Mouse (Mus musculus) heart, adult 8-10 months (tissue): ENCODE data around the gene Sltm. TPM values are rescaled to one million over a fixed set of nuclear protein-coding genes. Genes with fewer than 3 reads are reported as not detected.
"Not testable (repeated sequence)": the region's sequence is repeated elsewhere in the genome, so short reads cannot be mapped to it uniquely, and the experiment has no call there.

Experiments used
- DNase-seq: peaks from one replicate; pipeline ENCODE4 v3.0.0; 2022; ENCODE audit warnings: low spot score
- total RNA-seq, 4 experiments: library from RNA; stranded (reverse); gene quantifications; 2 replicates each; pipeline ENCODE4 v1.2.4; 2022

The Sltm gene
- total RNA-seq, 4 experiments from 2014 or later: 16.0 to 23.0 (median 19.9) TPM

DNA sequence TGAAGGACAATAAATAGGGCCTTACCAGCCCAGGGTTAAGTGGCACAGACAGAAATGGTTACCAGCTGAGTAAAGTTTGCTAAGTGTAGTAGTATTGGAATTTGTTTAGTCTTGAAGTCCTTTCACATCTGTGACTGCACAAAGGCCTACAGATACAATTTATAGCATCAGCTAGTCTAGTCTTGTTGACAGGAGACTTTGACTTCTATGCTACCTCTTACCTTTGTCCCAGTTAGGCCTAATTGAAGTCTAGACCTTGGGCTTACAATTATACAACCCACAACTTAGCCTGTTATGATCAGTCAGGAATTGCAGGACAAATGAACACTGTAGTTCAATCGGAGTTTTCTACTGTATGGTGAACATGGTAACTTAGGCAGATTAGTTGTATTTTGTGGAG lies 9.0 kb downstream of the Sltm start:
- DNase-seq: no peak

DNA sequence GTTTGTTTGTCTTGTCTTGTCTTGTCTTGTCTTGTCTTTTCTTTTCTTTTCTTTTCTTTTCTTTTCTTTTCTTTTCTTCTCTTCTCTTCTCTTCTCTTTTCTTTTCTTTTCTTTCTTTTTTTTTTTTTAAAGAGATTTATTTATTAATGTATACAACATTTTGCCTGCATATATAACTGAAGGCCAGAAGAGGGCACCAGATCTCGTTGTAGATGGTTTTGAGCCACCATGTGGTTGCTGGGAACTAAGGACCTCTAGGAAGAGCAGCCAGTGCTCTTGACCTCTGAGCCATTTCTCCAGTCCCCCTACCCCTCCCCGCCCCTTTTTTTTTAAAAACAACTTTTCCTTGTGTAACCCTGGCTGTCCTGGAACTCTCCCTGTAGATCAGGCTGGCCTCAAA lies 9.7 kb downstream of the Sltm start:
- DNase-seq: not testable (repeated sequence)

DNA sequence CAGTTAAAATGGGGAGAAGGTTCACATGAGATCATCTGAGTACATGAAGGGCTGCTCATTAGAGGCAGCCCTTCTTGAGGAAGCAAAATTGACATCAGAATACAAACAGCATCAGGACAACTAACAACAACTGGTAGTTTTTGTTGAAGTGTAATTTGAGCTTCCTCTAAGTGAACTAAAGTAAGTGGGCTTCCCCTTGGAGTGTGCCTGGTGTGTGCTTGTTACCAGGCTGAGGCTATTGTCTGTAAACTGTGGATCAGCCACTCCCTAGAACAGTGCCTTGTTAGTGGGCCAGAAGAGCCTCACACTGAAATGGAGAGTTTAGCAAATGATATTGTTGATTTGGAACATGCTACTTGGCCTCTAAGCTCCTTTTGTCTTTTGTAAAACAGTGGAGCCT lies 12.9 kb downstream of the Sltm start:
- DNase-seq: no peak

DNA sequence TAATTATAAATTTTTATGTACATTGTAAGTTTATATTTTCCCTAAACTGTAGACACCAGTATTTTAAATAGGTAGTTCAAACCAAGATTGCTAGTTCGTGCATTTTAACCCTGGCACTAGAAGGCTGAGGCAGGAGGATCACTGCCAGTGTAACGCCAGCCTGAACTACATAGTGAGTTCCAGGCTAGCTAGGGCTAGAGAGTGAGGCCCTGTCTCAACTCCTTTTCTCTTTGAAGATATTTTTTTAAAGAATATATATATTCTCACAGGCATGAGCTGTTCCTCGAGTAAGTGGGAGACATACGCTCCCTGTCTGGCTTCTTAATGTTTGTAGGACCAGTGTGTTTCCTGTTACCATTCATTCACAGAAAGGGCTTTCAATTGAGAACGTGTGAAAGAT lies 14.2 kb downstream of the Sltm start:
- no peak for DNase-seq

DNA sequence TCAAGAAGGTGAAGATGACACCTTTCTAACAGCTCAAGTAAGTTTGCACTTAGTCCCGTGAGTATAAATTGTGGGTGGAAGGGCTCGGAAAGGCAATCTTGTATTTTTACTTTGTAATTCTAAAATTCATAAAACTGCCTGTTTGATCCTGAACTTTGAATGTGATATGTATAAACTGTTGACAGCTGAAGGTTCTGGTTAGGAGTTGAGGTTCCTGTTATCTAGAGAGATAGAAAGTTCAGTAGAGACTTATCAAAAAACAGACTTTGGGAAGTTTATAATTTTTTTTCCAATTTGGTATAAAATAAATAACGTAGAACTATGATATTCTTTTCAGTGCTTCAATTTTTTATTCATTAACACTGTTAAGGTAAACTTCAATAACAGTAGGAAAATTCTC lies 20.3 kb downstream of the Sltm start:
- DNase-seq: no peak

DNA sequence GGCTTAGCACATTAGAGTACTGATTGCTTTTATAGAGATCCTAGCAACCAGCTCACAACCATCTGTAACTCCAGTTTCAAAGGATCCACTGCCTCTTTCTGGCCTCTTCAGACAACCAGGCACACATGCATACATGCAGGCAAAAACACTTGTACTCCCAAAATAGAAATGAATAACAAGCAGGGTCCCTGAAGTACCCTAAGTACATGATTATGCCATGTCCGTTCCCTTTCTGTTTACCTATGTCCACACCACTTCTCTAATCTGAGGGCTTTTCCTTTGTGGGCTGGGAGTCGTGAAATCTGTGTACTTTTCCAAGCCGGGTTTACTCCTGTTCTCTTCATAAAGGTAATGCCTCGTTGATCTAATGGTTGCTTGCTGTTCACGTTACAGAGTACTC lies 25.1 kb downstream of the Sltm start:
- DNase-seq: no peak

DNA sequence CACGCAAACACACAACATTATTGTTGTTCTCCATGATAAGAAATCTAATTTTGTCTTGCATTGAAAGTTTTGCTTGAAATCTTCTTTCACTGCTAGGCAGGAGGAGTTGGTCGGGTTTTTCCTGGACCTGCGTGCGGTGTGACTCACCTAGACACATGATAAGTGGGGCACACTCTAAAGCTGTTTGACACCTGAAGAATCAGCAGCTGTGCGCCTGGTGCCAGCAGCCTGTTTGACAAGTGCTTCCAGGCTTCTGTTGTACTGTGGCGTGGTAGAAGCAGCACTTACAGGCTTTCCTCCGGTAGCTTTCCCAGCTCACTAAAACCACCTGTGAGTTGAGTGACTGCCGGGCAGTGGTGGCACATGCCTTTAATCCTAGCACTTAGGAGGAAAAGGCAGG lies 27.8 kb downstream of the Sltm start:
- no peak for DNase-seq

DNA sequence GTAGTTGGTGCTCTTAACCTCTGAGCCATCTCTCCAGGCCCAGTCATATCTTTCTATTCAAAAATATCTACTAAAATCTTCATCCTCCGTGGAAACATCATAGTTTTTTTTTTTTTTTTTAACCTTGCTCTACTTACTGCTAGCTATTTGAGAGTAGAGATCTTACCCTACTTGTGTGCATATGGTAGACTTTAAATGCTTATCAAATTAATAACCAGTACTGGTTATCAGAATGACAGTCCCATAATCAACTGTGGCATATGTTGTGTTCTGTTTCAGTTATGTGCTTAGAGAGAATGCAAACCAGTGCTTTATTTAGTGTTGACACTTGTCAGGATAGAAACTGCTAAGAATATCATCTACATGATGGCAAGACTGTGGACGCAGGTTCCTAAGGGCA lies 35.6 kb downstream of the Sltm start:
- DNase-seq: no peak

DNA sequence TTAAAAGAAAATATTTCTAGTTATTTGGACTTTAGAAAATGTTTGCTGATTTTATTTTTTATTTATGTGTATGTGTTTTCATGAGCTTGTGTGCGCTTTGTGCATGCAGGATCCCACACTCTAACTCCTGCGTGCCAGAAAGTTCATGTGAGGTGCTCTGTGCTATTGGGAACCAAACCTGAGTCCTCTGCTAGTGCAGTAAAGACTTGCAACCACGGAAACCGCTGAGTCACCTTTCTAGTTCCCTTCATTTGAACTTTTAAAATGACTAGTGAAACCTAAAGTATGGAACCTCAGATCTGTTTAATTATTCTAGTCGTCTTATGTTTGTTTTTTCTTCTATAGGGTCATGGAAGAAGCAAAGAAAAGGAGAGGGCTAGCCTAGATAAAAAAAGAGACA lies 38.4 kb downstream of the Sltm start:
- no peak for DNase-seq

DNA sequence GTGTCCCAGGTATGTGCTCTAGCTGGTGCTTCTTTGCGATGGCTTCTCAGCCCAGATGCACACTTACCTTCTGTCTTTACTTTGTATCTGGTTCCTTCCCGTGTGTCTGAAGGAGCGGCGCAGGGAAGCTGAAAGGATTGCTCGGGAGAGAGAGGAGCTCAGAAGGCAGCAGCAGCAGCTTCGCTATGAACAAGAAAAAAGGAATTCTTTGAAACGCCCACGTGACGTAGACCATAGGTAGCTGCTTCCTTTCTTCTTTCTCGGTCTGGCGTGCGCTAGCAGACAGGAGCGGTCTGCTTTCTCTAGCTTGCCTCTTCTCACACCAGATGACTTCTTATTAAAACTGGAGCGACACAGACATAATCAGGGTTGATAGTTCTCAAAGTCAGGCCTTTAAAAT lies 42.1 kb downstream of the Sltm start:
- DNase-seq: no peak

DNA sequence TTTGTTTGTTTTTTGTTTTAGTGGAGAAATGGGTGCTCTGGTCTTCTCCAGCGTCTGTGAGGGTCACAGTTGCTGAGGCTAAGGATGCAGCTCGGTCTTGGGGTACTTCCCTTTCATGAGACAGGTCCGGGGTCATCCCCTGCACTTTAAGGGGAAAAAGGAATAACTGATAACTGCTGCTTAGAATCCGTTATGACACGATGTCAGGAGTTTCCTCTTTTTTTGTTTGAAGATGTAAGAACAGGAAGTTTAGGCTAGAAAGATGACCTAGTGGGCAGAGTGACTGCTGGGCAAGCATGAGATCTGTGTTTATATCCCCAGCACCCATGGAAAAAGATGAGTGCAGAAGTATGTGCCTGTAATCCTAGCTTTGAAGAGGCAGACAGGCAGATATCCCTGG lies 42.6 kb downstream of the Sltm start:
- no peak for DNase-seq

DNA sequence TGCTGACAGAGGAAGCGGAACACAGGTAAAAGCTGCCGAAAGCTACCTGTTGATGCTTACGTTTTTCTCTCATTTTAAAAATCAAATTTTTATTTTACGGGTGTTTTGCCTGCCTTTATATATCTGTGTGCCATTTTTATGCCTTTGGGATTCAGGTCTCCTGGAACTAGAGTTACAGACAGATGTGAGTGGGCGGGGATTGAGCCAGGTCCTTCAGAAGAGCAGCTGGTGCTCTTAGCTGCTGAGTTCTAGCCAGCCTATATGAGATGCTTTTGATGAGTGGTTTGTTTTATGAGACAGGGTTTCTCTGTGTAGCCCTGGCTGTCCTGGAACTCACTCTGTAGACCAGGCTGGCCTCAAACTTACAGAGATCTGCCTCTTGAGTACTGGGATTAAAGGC lies 44.6 kb downstream of the Sltm start:
- no peak for DNase-seq

DNA sequence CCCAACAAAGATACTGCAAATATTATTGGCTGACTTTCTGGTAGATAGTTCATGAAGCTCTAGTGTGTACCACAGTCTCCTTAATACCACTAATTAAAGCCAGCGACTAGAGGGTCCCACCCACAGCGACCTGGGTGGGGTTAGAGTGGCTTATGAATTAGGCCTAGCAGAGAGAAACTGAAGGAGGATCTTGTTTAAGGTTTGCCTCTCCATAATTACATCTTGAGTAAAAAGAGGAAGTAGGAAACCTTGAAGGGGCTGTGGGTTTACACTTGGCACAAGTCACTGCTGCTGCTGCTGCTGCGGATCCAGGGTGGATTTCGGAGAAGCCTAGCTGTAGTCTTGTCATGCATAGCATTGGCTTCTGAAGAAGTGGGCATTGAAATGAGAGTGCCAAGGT lies 48.2 kb downstream of the Sltm start:
- DNase-seq: no peak

DNA sequence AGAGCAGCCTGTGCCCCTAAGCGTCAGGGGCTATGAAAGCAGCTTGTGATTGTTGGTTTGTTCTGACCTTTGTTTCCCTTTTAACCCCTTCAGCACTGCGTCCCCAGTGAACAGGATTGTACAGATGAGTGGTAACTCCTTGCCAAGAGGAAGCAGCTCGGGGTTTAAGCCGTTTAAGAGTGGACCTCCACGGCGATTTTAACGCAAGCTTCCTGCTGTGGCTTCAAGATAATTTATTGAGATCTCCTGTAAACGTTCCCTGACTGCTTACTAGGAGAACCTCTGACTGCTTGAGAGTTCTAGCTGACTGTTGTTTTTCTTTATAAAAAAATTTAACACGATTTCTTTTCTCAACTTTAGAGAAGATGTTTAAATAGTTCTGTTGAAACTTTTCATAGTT lies 48.9 kb downstream of the Sltm start:
- DNase-seq: no peak

DNA sequence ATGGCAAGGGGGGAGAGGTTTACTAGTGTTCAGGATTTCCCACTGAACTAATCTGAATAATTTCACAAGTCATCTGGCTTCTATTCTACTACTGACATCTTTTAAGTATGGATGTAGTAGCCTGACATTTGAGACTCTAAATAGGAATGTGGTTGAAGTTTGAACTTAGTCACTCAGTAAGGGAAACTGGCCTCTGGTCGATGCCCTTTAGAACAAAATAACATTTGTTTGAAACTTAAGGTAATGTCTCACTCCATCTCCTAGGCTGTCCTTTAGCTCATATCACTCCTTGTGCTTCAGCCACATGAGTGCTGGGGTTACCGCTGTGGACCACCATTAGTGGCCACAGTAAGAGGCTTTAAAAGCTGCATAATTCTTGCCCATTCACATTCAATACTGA lies 55.7 kb downstream of the Sltm start:
- DNase-seq: no peak

DNA sequence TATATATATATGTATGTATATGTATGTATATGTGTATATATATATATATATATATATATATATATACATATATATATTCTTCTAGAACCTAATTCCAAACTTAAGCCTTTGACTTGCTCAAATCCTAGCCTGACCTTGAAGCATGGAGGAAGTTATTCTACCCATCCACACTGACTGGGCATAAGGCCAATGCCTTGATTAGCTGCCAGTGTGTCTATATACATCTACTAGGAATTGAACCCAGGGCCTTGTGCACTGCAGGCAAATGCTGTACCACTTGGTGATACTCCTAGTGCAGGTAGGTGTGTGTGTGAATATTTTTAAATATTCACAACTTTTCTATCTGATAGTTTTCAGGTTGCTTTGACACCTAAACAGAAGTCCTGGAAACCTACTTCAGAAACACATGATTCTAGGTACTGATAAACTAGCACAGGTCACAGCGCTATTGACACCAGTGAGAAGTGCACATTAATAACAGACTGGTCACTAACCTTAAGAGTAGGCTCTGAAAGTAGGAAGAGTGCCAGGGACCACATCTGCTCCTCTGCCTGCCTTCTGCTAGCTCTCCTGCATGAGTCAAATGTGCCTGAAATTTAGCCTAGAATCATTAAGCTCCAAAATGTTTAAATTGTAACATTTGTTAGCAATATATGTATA lies 59.8 kb downstream of the Sltm start:
- no peak for DNase-seq

DNA sequence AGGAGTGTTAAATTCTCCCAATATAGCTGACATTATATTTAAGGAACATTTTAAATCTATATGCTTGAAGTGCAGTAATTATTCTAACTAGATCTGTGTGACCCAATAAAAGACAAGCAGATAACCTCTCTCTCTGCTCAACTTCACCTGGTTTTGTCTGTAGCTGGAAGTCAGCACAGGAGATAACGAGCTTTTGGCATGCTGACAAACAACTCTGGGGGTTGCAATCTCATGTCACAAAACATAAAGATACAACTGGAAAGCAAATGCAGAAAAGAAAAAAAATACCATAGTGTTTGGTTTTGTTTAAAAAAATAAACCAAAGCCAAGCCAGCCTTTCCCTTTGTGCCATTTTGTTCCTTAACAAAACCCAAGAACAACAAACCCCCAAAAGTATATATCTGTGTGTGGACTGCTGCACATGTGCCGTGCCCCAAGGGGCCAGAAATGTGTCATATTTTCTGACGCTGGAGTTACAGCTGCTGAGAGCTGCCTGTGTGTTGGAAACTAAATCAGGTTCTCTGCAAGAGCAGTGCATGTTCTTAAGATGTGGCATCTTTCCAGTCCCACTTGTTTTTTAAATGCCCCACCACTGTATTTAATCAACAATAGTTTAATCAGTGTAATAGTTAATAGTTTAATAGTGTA lies 68.6 kb downstream of the Sltm start:
- DNase-seq: no peak

DNA sequence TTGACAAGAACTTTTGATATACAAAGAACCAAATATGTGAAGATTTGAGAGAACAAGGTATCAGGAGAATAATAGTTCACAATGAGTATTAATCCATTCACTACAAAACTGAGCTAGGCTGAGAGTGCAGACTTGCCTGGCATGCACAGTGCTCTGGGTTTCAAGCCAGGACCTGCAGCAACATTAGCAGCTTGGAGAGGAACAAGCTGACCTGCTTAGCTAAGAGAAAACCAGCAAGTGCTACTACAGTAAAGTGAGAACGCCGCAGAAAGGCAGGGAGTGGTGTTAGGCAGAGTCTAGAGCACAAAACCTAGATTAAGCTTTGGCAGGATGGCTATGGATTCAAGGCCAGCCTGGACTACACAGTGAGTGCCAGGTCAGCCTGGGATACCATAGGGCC lies 87.2 kb downstream of the Sltm start:
- DNase-seq: no peak

DNA sequence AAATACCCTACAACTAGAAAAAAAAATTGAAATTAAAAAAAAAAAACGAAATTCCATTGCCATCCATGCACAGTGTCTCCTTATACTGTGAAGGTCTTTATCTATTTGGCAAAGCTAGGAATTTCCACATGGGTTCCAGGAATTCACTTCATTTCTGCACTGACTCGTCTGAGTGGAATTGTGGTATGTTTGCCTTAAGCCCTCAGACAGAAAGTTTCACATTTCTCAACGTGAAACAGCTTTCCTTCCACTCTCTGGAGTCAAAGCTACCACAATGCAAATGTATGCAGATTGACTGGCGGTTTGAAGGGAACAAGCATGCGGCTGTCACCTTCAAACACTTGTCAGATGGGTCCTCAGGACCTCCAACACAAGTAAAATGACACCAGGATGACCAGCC lies 89.1 kb downstream of the Sltm start:
- DNase-seq: no peak

DNA sequence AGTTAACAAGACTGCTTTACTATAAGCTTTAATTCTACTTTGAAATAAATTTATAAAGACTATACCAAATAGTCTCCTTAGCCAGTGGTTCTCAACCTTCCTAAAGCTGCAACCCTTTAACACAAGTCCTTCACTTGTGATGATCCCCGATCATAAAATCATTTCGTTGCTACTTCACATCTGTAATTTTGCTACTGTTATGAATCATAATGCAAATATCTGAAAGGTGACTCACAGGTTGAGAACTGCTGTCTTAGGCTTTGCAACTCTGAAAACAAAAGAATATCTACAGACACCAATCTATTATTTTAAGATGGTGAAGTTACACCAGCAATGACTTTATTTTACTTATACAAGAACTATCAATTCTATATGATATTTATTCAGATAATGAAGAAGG lies 94.2 kb downstream of the Sltm start:
- DNase-seq: no peak
